Mouse (Mus musculus): ENCODE results near the gene Vmn2r91. TPM values are rescaled to one million over a fixed set of nuclear protein-coding genes. Genes with fewer than 3 reads are reported as not detected.
"Not testable (repeated sequence)": the region's sequence is repeated elsewhere in the genome, so short reads cannot be mapped to it uniquely, and the experiment has no call there.

The Vmn2r91 gene
- polyA plus RNA-seq (2014; fragmentation: Nextera tagmentation; extraction: Ambion mirVana) = not detected in 2 replicates

DNA sequence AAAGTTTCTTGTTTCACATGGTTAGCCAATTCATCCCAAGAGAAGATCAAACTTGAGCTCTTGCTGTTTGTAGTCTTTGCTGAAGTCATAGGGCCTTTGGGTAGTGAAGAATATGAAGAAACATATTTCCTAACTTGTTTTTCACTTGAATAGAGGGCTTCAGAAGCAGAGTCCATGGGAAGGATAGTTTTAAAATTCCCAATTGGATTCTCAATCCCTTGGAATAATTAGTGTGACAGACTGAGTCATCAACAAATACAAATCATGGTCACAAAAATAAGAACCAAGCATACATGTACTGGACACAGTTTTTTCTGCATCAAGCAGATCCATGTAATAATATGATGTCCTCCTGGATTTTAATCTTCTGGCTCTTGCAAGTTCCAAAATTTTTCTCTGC, at the start of gene Vmn2r91:
Gene Vmn2r91 (plus strand): TSS at position 301 of the 400 bp plus-strand sequence.
- not testable (repeated sequence) for H3K4me2 ChIP-seq (ENCODE audit: low read depth, severe bottlenecking); H3K36me3 ChIP-seq (ENCODE audit: control insufficient read depth, insufficient read depth, low read length); H3K27ac ChIP-seq (replicated peaks; ENCODE audit: low read depth, low read length); DNase-seq (ENCODE audit: low spot score); H3K9ac ChIP-seq (ENCODE audit: low read length); H3K9me3 ChIP-seq (ENCODE audit: control insufficient read depth, low read length); H3K4me1 ChIP-seq (ENCODE audit: control insufficient read depth, insufficient read depth, low read length); ATAC-seq (ENCODE audit: insufficient number of reproducible peaks, low FRiP score, low TSS enrichment, low read depth); H3K27me3 ChIP-seq (ENCODE audit: control insufficient read depth, insufficient read depth, low read length); H3K4me3 ChIP-seq (ENCODE audit: low read depth, low read length)

GRCm38 (mm10) chr17:18049124-18049523, 35.7 kb upstream of the Vmn2r91 start, which contains the start of gene Vmn2r124:
Gene Vmn2r124 (plus strand): TSS chr17:18049424.
- Histone ChIP-seq H3K27me3 (ENCODE audit: control insufficient read depth, insufficient read depth, low read length) (no peaks in the 10 kb centered on the region), H3K9ac (ENCODE audit: low read length) (no peak within 1 kb of the TSS), H3K4me1 (ENCODE audit: control insufficient read depth, insufficient read depth, low read length) (no peaks in the 10 kb centered on the region), H3K4me2 (ENCODE audit: low read depth, severe bottlenecking) (no peak within 1 kb of the TSS), H3K36me3 (ENCODE audit: control insufficient read depth, insufficient read depth, low read length) (no peaks in the 10 kb centered on the region), H3K9me3 (ENCODE audit: control insufficient read depth, low read length) (no peaks in the 10 kb centered on the region), H3K27ac (replicated peaks; ENCODE audit: low read depth, low read length) (no peak within 1 kb of the TSS), H3K4me3 (ENCODE audit: low read depth, low read length) (no peak within 1 kb of the TSS)
- DNase-seq (ENCODE audit: low spot score) (no peak), ATAC-seq (ENCODE audit: insufficient number of reproducible peaks, low FRiP score, low TSS enrichment, low read depth) (no peak)
- WGBS = 61% methylated on average over 2 of the region's 2 CpGs

- not testable (repeated sequence) for H3K36me3 ChIP-seq (ENCODE audit: control insufficient read depth, insufficient read depth, low read length); DNase-seq (ENCODE audit: low spot score); H3K4me1 ChIP-seq (ENCODE audit: control insufficient read depth, insufficient read depth, low read length); H3K27ac ChIP-seq (replicated peaks; ENCODE audit: low read depth, low read length); H3K4me3 ChIP-seq (ENCODE audit: low read depth, low read length); H3K9me3 ChIP-seq (ENCODE audit: control insufficient read depth, low read length); ATAC-seq (ENCODE audit: insufficient number of reproducible peaks, low FRiP score, low TSS enrichment, low read depth); H3K9ac ChIP-seq (ENCODE audit: low read length); H3K27me3 ChIP-seq (ENCODE audit: control insufficient read depth, insufficient read depth, low read length); H3K4me2 ChIP-seq (ENCODE audit: low read depth, severe bottlenecking)
- WGBS = 55% methylated on average over 1 of the region's 1 CpGs
Measured at GRCm38 (mm10) chr17:18095626-18096025, 10.8 kb downstream of the Vmn2r91 start.

GRCm38 (mm10) chr17:18102265-18102664, 17.4 kb downstream of the Vmn2r91 start:
- H3K4me1 ChIP-seq (ENCODE audit: control insufficient read depth, insufficient read depth, low read length); DNase-seq (ENCODE audit: low spot score); H3K9ac ChIP-seq (ENCODE audit: low read length); H3K4me2 ChIP-seq (ENCODE audit: low read depth, severe bottlenecking); H3K27ac ChIP-seq (replicated peaks; ENCODE audit: low read depth, low read length); H3K36me3 ChIP-seq (ENCODE audit: control insufficient read depth, insufficient read depth, low read length); ATAC-seq (ENCODE audit: insufficient number of reproducible peaks, low FRiP score, low TSS enrichment, low read depth); H3K9me3 ChIP-seq (ENCODE audit: control insufficient read depth, low read length); H3K4me3 ChIP-seq (ENCODE audit: low read depth, low read length); H3K27me3 ChIP-seq (ENCODE audit: control insufficient read depth, insufficient read depth, low read length): not testable (repeated sequence)
- 88% methylated on average over 3 of the region's 3 CpGs for WGBS

DNA sequence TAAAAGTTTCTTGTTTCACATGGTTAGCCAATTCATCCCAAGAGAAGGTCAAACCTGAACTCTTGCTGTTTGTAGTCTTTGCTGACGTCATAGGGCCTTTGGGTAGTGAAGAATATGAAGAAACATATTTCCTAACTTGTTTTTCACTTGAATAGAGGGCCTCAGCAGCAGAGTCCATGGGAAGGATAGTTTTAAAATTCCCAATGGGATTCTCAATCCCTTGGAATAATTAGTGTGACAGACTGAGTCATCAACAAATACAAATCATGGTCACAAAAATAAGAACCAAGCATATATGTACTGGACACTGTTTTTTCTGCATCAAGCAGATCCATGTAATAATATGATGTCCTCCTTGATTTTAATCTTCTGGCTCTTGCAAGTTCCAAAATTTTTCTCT, 66.8 kb downstream of the Vmn2r91 start, which contains the start of gene Vmn2r92:
Gene Vmn2r92 (plus strand): TSS at position 301 of the 400 bp plus-strand sequence.
- ATAC-seq (ENCODE audit: insufficient number of reproducible peaks, low FRiP score, low TSS enrichment, low read depth); H3K27ac ChIP-seq (replicated peaks; ENCODE audit: low read depth, low read length); H3K36me3 ChIP-seq (ENCODE audit: control insufficient read depth, insufficient read depth, low read length); H3K4me3 ChIP-seq (ENCODE audit: low read depth, low read length); DNase-seq (ENCODE audit: low spot score); H3K4me2 ChIP-seq (ENCODE audit: low read depth, severe bottlenecking); H3K4me1 ChIP-seq (ENCODE audit: control insufficient read depth, insufficient read depth, low read length); H3K9me3 ChIP-seq (ENCODE audit: control insufficient read depth, low read length); H3K27me3 ChIP-seq (ENCODE audit: control insufficient read depth, insufficient read depth, low read length); H3K9ac ChIP-seq (ENCODE audit: low read length): not testable (repeated sequence)
- WGBS = 68% methylated on average over 1 of the region's 1 CpGs

DNA sequence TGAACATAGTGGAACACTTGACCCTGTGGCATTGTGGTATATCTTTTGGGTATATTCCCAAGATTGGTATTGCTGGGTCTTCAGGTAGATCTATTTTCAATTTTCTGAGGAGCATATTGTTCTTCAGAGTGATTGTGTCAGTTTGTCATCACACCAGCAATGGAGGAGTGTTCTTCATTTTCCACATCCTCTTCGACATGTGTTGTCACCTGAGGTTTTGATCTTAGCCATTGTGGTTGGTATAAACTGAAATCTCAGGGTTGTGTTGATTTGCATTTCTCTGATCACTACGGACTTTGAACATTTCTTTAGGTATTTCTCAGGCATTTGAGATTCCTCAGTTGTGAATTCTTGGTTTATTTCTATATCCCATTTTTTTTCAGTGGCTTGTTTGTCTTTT, 76.4 kb downstream of the Vmn2r91 start:
- not testable (repeated sequence) for H3K9ac ChIP-seq (ENCODE audit: low read length); DNase-seq (ENCODE audit: low spot score); H3K4me2 ChIP-seq (ENCODE audit: low read depth, severe bottlenecking); ATAC-seq (ENCODE audit: insufficient number of reproducible peaks, low FRiP score, low TSS enrichment, low read depth); H3K27me3 ChIP-seq (ENCODE audit: control insufficient read depth, insufficient read depth, low read length); H3K36me3 ChIP-seq (ENCODE audit: control insufficient read depth, insufficient read depth, low read length); H3K9me3 ChIP-seq (ENCODE audit: control insufficient read depth, low read length); H3K27ac ChIP-seq (replicated peaks; ENCODE audit: low read depth, low read length); H3K4me3 ChIP-seq (ENCODE audit: low read depth, low read length); H3K4me1 ChIP-seq (ENCODE audit: control insufficient read depth, insufficient read depth, low read length)
- 76% methylated on average over 2 of the region's 2 CpGs for WGBS

Other genes with a start within 250 kb of the Vmn2r91 start
- gene Has1, start 229.8 kb upstream of the Vmn2r91 start, polyA plus RNA-seq (2014; fragmentation: Nextera tagmentation; extraction: Ambion mirVana) = 1.5 and 2.0 TPM in 2 replicates
- not detected in 2 replicates for gene Fpr1, start 201.1 kb upstream of the Vmn2r91 start, polyA plus RNA-seq (2014; fragmentation: Nextera tagmentation; extraction: Ambion mirVana)
- not detected in 2 replicates for gene Fpr2, start 197.2 kb upstream of the Vmn2r91 start, polyA plus RNA-seq (2014; fragmentation: Nextera tagmentation; extraction: Ambion mirVana)
- not detected in 2 replicates for gene Fpr3, start 197.2 kb upstream of the Vmn2r91 start, polyA plus RNA-seq (2014; fragmentation: Nextera tagmentation; extraction: Ambion mirVana)
- gene Fpr-rs4, start 63.3 kb upstream of the Vmn2r91 start, polyA plus RNA-seq (2014; fragmentation: Nextera tagmentation; extraction: Ambion mirVana) = not detected in 2 replicates
- gene Vmn2r124, start 35.6 kb upstream of the Vmn2r91 start, polyA plus RNA-seq (2014; fragmentation: Nextera tagmentation; extraction: Ambion mirVana) = not detected in 2 replicates
- not detected in 2 replicates for gene Vmn2r92, start 66.9 kb downstream of the Vmn2r91 start, polyA plus RNA-seq (2014; fragmentation: Nextera tagmentation; extraction: Ambion mirVana)
- not detected in 2 replicates for gene Vmn2r94, start 192.7 kb downstream of the Vmn2r91 start, polyA plus RNA-seq (2014; fragmentation: Nextera tagmentation; extraction: Ambion mirVana)
- gene Vmn2r93, start 213.1 kb downstream of the Vmn2r91 start, polyA plus RNA-seq (2014; fragmentation: Nextera tagmentation; extraction: Ambion mirVana) = not detected in 2 replicates

Measured in limb, embryonic 11.5 days (tissue).